Mouse (Mus musculus): ENCODE data around the gene Gdpd5. TPM values are rescaled to one million over a fixed set of nuclear protein-coding genes. Genes with fewer than 3 reads are reported as not detected.

Gene Gdpd5
- polyA plus RNA-seq, 1 experiment: 24.0 TPM

DNA sequence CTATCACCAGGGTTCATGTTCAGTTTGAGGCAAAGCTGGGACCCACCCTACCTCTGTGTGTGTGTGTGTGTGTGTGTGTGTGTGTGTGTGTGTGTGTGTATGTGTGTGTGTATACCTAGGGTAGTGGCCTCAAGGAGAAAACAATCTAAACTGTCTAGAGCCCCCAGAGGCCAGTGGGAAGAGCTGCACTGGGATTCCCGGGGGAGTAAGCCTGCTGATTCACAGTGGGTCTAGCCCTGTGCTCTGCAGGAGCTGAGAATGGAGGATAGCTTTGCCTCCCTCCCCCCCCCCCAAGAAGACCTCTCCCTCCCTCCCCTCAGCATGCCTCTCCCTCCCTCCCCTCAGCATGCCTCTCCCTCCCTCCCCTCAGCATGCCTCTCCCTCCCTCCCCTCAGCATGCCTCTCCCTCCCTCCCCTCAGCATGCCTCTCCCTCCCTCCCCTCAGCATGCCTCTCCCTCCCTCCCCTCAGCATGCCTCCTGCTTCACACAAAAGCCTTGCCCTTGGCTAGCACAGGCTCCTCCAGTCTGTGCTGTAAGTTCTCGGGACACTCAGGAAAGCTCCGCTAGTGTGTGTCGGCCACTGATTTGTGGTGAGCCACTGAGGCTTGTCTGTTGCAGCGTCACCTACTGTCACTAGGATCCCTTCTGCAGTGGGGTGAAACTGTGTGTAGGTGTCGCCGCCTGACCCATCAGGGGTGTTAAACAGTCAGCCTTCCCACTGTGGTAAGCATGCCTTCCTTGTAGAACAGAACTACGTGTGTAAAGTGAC, 24.4 kb downstream of the Gdpd5 start:
- DNase-seq (ENCODE audit: low read depth): no peak

DNA sequence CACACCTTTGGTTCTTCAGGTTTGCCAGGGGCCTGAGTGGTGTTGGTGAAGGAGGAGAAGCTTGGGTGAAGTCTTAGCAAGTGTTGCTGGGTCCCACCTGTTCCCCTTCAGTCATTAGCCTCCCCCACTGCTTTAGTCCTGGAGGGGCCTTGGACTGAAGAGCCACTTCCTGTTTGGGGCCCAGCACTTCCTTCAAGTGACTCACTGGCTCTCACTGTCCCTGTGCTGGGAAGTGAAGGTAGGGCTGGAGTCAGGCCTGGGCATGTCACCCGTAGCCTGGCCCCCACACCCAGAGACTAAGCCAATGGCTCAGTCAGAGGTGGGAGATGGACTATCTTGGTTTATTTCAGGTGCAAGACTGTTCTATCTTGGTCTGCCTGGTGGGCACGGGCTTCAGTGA, 26.4 kb downstream of the Gdpd5 start:
- DNase-seq (ENCODE audit: low read depth): no peak

DNA sequence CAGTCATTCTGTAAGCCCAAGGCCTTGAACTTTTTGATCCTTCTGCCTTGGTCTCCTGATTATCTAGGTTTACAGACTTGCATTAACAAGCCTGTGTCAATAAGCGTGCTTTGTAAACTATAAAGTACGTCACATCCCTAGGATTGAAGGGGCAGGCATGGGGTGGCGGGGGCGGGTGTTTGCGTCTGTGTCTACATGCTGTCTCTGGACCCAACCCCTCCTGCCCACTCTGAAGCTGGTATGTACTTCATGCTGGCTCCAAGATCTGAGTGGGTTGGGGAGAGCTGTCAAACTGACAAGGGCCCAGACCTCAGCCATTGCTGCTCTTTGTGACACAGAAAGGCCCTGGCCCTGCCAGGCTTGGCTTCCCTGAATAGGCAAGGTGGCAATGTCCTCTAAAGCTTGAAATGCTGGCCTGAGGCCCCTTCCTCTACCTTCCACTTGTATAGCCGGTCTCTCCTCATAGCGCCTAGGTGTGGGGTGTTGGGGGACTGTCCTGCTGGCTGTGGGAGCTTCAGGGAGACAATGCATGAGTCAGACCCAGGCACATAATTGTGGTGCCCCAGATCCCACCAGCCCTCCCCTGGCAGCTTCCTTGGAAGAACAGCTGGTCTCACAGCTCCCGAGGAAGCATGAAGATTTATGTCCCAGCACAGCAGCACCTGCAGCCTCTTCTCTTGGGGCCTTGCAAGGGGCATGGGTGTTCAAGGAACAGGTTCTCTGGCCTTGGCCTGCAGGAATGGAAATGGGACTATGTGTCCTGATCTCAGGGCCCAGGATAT, 28.4 kb downstream of the Gdpd5 start:
- DNase-seq (ENCODE audit: low read depth): no peak

DNA sequence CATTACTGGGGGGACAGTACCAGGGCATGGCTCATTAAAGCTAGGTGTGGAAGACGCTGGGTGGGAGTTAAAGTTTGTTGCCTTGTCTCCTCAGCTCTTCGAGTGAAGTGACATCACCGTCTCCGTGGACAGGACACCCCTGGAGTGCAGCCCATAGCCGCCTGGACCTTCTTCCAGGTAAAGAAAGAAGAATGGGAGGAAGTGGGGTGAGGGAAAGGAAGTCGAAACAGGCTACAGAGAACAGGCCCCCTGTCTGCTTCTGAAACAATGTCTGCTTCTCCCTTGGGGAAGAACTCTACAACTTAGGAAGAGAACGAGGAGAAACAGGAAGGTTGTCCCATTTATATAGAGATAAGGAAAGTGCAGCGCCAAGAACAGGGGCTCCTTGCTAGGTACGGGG, 29.1 kb downstream of the Gdpd5 start:
- DNase-seq (ENCODE audit: low read depth): no peak

DNA sequence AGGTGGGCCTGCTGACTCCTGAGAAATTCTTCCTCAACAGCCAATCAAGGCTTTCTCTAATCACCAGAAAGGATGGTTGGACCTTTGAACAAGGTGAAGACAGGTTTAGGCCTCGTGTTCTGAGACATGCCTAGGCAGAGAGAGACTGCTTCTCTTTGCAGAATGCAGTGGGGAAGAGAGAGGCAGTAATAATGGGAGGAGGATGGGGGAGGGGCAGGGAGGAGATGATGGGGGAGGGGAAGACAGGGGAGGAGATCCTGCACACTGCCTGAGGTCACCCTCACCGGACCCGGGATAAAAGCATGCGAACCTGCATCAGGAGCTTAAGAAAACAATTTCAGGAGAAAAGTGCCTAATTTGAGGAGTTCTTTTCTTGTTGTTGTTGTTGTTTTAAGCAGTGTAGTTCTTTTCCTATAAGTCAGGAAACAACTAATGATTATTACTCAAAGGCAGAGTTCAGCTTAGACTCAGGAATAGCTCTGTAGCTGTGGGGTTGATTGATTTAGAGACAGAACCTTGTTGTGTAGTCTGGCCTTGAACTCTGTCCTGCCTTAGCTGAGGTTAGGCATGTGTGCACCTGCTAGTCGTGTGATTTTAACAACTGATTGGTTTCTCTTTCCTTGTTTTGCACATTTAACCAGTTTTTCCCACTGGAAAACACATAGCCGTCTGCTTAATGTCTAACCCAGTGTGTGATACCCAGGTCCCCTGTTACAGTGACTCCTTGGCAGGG, 30.0 kb downstream of the Gdpd5 start:
- no peak for DNase-seq (ENCODE audit: low read depth)

DNA sequence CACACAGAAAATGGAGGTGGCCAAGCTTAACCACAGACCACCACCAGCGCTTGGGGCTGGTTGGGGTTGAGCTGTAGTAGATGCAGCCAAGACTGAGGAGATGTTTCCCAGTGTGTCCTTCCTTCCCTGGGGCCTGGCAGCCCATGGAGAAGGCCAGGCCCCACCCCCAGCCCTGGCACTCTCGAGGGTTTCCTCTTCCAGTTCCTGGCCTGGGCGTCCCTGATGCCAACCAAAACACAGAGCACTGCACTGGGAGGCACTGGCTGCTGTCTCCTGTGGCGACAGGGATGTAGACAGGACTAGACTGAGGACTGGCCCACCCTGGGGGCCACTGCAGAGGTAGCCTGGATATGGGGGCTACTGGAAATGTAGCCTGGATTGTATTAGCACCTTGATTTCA, 33.8 kb downstream of the Gdpd5 start:
- DNase-seq (ENCODE audit: low read depth): no peak

DNA sequence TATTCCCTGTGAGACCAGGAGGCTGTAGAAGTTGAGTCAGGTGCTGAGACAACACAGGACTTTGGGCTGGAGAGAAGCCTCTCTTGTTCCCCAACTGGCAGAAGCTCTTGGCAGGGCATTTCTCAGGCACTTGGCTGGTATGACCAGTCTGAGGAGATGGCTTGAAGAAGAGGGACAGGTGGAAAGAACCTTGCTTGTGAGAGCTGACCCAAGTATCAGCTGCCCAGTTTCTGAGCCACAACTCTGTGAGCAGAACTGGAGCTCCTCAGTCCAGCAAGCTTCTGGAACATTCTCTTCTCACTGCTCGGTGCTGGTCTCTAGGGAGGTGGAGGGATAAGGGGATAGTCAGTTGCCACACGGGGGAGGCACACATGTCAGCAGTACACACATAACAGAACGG, 38.1 kb downstream of the Gdpd5 start:
- no peak for DNase-seq (ENCODE audit: low read depth)

DNA sequence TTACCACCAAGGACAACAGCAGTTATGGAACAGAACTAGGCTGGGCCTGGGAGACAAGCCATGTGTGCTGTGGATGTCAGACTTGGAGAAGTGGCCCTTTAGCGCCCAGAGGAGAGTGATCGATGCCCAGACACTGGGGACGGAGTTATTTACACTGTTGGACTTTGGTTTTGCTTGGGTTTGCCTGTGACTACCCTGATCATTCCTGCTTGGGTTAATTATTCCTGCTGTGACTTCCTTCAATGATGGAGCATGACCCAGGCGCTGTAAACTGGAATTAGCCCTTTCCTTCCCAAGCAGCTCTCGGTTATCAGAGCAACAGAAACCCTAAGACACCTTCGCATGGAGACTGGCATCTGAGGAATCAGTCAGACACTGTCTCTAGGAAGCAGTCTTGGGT, 39.8 kb downstream of the Gdpd5 start:
- DNase-seq (ENCODE audit: low read depth): no peak

DNA sequence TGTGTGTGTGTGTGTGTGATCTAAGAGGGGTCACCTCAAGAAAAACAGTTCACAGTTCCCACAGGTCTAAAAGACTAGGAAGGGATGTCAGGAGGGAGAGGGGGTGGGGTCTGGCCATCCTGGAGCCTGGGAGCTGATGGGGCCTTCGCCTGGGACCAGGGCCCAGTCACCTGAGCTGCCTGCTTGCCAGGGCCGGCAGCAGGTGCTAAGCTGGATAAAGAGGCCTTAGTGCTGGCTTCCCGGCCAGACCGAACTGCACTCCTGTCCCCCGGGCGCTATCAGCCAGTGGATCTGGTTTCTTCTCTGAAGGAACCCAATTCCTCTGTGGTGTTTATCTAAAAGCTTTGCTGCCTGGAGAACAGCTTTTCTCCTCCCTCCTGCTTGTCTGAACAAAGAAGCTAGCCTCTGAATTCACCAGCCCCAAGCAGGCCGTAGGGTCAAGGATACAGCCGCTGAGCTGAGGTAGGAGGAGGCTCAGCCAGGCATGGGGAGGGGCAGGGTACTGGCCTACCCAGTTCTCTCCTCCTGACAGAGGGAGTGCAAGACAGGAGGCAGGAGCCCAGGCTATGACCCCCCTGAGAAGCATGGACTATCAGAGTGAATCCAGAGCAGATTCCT, 43.4 kb downstream of the Gdpd5 start:
- DNase-seq (ENCODE audit: low read depth): peak; percentile 12

DNA sequence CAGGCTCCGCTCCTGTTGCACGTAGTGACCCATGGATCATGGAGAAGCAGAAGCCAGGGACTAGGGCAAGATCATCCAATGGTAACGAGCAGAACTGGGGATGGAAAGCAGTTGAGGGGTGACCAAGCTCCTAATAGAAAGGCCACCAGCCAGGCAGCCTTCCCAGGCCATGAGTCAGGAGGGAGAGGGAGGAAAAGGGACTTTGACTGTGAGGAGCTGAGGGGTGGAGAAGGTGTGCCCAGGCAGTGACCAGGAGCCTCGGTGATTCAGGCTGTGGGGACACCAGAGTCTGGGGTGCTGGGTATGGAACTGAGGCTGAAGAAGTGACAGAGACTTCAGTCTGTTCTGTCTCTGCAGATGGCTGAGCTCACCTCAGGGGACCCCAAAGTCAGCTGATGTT, 44.5 kb downstream of the Gdpd5 start:
- no peak for DNase-seq (ENCODE audit: low read depth)

DNA sequence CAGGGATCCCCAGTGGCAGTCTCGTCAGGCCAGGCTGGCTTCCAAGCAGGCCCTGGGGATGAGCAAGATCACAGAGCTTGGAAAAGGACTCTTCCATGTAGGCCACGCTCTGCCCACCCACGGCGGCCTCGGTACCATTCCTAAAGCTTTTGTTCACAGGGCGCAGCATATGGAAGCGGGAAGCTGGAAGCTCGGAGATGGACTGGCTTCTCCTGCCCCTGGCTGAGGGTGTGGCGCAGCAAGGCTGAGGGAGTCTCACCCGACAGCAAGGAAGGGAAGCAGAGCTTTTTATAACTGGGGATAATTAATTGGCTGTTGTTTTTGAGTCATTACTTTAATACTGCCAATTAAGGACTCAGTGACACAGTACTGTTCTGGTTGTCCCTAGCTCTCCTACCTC, 45.8 kb downstream of the Gdpd5 start:
- DNase-seq (ENCODE audit: low read depth): no peak

DNA sequence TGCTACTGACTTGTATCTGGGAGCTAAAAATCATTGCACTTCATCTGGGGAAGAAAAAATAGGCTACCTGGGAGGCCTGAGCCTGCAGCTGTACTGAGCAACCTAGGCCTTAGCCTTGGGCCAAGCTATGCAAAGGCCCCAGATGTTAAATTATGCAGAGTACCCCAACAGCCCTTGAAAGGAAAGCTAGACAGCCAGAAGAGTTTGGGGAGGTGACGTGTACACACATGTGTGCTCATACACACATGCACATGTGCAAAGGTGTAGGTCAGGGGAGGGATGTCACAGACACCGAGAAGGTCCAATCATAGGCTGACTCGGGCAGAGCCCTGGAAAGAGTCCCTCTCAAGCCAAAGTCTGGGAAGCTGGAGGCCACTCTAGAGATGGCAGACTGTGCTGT, 46.8 kb downstream of the Gdpd5 start:
- no peak for DNase-seq (ENCODE audit: low read depth)

DNA sequence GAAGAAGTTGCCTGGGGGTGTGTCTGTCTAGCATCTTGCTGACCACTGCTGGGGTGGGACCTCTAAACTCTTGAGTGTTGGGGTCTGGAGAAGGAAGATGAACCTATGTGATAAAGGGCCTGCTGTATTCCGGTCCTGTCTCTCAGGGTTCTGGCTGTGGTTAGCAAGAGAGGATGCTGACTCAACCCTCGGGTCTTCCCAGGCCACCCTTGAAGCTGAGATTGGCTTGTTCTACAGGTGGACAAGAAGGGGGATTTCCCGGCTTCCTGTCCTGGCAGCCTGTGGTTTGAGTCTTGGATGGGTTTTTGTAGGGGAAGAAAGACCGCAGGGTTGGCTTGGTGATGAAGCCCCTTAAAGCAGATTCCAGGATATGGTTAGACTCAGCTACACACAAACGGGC, 47.6 kb downstream of the Gdpd5 start:
- no peak for DNase-seq (ENCODE audit: low read depth)

DNA sequence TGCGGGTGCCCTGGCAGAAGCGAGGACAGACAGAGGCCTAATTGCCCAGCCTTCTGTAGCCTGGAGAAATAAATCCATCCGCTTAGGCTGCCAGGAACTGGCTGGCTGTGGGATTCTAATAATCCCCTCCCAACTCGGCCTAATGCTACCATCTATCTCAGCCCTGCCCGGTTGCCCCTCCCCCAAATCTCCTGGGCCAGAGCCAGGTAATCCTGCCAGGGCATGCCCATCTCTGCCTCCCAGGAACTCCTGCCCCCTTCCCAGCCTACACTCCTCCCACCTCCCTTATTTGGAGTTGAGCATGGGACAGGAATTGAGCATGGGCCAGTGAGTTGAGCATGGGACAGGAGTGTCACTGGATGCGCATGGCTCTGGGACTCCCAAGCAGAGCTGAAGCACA, 48.6 kb downstream of the Gdpd5 start:
- no peak for DNase-seq (ENCODE audit: low read depth)

DNA sequence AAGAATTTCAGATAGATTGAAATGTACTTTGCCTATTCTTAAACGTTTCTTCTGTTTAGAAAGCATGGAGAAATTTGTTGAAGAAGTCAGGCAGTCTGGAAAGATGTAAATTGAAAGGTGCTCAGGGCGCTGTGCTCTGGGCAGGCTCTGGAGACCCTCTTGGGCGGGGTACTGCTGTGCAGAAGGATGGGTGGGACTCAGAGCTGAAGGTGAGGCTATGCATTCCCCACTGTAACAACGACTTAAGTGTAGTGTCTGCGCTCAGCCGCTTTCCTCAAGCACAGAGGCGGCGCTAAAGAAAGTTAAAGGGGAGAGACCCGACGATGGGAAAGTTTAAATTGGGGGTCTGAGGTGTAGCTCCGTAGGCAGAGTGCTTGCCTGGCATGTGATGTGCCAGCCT, 49.0 kb downstream of the Gdpd5 start:
- no peak for DNase-seq (ENCODE audit: low read depth)

DNA sequence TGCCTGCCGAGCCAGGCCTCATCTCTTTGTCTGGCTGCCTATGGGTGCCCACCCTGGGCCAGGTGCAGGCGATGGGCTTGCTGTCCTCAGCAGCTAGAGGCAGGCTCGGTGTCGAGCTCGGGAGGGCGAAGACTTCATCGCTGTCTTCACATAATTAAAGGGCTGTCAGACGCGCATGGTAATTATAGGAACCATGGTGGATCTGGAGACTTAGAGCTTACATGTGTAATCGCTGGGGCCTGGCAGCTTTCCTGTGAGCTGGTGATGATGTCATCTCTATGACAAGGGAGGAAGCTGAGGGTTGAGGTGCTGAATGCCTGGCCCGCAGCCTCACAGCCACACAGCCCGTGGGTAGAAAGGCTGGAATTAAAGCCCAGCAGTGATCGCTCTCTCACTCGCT, 51.0 kb downstream of the Gdpd5 start:
- DNase-seq (ENCODE audit: low read depth): no peak

DNA sequence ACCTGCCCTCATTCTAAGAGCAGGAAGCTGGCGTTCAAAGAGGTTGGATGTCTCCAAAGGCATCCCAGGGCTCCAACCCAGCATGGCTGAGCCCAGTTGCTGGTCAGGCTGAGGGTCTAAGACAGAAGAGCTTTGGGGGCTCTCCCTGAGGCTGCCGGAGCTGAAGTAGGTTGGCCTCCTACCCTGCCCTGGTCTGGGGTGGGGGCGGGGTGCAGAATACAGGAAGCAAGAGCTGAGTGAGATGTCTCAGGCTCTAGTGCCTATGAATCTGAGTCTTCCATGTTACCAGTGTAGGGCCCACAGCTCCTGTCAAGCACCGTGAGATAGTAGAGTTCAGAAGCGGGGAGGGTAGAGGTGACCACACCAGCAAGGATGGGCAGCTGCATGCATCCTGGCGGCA, 51.6 kb downstream of the Gdpd5 start:
- DNase-seq (ENCODE audit: low read depth): no peak

DNA sequence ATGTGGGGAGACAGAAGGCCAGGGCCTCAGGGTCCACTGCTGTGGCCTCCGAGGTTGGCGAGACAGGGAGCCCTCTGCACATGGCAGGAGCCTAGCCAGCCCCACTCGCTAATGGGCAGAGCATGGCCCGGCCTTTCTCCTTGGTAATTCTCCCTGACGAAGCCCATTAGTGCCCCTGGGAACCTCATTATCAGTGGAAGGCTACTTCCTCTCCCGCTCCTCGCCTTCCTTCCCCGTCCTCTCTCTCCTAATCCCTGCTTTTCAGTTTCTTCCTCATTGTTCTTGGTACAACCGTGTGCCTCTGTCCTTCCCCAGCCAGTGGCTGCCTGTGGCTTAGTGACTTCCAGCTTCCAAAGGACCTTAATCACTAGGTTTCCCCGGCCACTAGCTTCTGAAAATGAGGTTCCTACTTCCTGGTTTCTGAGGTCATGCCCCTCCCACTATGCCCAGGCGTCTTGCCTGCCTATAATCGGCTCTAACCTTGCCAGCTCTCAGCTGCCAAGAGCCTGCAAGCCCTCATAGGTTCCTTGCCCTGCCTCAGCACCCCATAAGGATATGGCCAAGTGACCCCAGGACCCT, 53.5 kb downstream of the Gdpd5 start:
- no peak for DNase-seq (ENCODE audit: low read depth)

DNA sequence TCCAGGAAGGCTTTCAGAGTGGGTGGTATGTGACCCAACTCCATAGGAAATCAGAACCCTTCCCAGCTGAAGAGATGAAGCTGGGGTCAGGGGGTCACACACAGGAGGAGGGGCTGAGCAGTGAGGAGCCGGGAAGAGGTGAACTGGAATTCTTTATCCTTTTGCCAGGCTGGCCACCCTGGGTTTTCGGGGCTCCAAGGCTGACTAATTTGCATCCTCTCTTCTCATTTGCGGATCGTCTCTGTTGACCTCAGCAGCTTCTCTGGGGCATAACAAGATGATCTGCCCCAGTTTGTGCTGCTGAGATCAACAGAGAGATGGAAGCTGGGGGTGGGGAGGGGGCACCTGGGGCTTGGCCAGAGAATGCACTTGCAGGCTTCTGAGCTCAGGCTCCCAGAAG, 55.3 kb downstream of the Gdpd5 start:
- no peak for DNase-seq (ENCODE audit: low read depth)

DNA sequence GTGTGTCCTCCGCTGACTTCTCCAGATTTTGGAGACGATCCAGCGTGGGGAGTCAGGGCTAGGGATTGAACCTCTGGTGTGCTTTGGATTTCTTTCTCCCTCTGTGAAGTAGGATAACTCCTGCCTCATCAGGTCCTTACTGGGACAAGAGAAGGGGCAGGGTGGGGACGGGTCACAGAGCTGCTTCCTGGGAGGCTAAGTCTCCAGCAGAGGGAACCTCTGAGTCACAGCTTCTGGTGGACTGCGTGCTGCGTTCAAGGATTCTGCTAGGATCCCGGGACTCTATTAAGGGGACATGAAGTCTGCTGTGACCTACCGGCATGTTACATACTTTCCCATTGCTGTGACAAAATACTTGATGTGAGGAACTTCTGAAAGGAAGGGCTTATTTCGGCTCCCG, 57.7 kb downstream of the Gdpd5 start:
- DNase-seq (ENCODE audit: low read depth): no peak

DNA sequence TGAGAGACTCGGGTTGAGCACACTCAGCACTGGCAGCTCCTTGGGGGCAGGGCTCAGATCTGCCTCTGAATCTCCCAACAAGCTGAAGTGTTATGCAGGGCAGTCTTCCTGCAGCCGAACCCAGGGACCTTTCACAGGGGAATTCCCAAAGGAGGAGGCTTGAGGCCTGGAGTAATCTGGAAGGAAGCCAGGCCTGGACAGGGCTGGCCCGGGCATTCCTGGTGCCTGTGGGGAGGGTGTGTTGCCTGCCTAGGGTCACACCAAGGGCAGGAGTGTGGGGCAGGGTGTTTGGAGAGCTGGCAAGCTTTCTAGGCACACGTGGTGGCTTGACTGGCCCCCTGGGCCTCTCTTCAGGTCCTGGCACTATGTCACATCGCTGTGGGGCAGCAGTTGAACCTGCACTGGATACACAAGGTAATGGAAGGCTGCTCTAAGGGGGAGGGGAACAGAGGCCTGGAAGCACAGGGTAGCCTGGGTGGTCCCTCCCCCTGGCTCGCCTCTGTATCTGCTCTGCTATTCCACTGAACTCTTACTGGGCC, 60.4 kb downstream of the Gdpd5 start:
- no peak for DNase-seq (ENCODE audit: low read depth)

DNA sequence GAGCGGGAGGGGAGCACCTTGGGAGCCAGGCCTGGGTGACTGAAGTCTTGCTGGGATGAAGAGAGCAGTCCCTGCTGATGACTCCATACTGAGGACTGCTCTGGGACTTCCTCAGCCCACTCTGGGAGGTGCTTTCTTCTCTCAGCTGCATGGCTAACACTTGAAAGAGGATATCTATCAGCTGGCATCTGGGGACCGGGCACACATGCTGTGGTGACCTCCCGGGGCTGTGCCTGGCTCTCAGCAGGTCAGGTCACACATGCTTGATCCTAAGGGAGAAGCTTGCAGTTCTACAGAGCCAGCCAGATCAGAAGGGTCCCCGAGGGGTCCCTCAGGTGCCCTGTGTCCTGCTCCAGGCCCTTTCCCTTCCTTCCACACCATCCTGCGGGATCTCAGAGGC, 62.0 kb downstream of the Gdpd5 start:
- no peak for DNase-seq (ENCODE audit: low read depth)

Data from gonadal fat pad, adult 2 months (tissue).